Mouse (Mus musculus): ENCODE measurements around the gene Scfd2. TPM values are rescaled to one million over a fixed set of nuclear protein-coding genes. Genes with fewer than 3 reads are reported as not detected.

The Scfd2 gene
- polyA plus RNA-seq, 1 experiment from 2014 or later: 14.6 TPM

GRCm38 (mm10) chr5:74388849-74389248 lies 142.7 kb downstream of the Scfd2 start:
- DNase-seq (ENCODE audit: low spot score): no peak

DNA sequence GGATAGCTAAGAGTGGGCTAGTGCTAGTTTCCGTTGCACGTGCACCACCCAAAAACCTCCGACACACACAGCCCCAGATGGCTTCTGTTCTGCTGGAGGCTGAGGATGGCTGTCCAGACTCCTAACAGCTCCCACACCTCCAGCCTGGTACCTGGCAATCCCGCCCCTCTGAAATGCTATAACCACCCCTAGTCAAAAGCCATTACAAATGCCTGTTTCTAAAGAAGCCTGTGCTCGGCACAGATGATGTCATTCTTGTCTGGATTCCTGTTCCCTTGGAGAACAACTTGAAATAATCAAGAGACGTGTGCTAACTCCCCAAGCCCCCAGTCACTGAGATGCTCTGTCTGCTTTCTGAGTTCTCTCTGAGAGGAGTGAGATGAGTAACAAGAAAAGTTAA lies 143.5 kb downstream of the Scfd2 start:
- 76% methylated on average over 6 of the region's 6 CpGs for WGBS
- Histone ChIP-seq H3K27ac (replicated peaks) (no peak overlapping the region), H3K4me1 (no peaks in the 10 kb centered on the region), H3K9me3 (replicated peaks) (no peaks in the 10 kb centered on the region), H3K4me3 (no peak overlapping the region), H3K36me3 (no peaks in the 10 kb centered on the region), H3K27me3 (ENCODE audit: low read depth, poor library complexity, severe bottlenecking) (no peaks in the 10 kb centered on the region)
- DNase-seq (ENCODE audit: low spot score): no peak

More at GRCm38 (mm10) chr5:74388849-74389248, 142.7 kb downstream of the Scfd2 start:
- no peaks in the 10 kb centered on the region for H3K36me3 ChIP-seq
- H3K27ac ChIP-seq (replicated peaks): no peak overlapping the region
- H3K4me3 ChIP-seq: no peak overlapping the region
- whole genome bisulfite sequencing: 96% methylated on average over 2 of the region's 2 CpGs
- no peaks in the 10 kb centered on the region for H3K27me3 ChIP-seq (ENCODE audit: low read depth, poor library complexity, severe bottlenecking)
- no peaks in the 10 kb centered on the region for H3K9me3 ChIP-seq (replicated peaks)
- no peaks in the 10 kb centered on the region for H3K4me1 ChIP-seq

DNA sequence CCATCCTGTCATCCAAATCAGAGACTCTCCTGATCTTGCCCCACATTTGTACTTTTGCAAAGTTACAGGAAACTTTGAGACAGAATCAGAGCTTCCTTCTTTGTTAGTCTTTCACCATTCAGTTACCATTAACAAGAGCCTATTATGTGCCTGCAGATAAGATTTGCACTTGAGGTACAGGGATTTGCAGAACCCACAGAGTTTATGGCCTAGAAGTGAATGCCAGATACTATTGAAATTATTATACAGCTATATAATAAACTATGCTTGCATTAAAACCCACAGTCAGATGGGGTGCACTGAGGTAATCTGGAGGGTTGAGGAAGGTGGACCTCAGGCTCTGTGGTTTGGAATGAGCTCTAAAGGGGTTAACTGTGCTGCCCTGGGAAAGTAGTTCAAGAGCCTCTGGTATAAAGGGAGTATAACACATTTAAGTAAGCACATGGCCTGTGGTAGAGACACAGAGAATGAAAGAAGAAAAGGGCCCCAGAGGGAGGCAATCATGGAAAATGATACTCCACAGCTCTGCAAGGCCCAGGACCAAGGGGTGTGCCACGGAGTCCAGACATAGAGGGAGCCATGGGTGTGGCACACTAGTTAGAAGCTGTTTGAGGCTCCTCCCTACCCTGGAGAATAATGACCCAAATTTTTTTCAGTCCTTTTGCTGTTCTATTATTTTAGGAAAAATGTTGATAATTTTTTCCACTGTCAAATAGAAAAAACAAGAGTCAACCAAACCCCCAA lies 144.2 kb downstream of the Scfd2 start:
- H3K4me3 ChIP-seq: no peak overlapping the region
- 83% methylated on average over 1 of the region's 1 CpGs for WGBS
- H3K9me3 ChIP-seq (replicated peaks): no peaks in the 10 kb centered on the region
- no peak for DNase-seq (ENCODE audit: low spot score)
- H3K36me3 ChIP-seq: no peaks in the 10 kb centered on the region
- H3K27ac ChIP-seq (replicated peaks): no peak overlapping the region
- no peaks in the 10 kb centered on the region for H3K4me1 ChIP-seq
- no peaks in the 10 kb centered on the region for H3K27me3 ChIP-seq (ENCODE audit: low read depth, poor library complexity, severe bottlenecking)

- Histone ChIP-seq H3K4me1 (no peaks in the 10 kb centered on the region), H3K36me3 (no peaks in the 10 kb centered on the region), H3K27ac (replicated peaks) (no peak overlapping the region), H3K27me3 (ENCODE audit: low read depth, poor library complexity, severe bottlenecking) (no peaks in the 10 kb centered on the region), H3K4me3 (no peak overlapping the region), H3K9me3 (replicated peaks) (no peaks in the 10 kb centered on the region)
- WGBS: 88% methylated on average over 5 of the region's 5 CpGs
- no peak for DNase-seq (ENCODE audit: low spot score)
These were observed 151.5 kb downstream of the Scfd2 start for GRCm38 (mm10) chr5:74380045-74380444.

DNA sequence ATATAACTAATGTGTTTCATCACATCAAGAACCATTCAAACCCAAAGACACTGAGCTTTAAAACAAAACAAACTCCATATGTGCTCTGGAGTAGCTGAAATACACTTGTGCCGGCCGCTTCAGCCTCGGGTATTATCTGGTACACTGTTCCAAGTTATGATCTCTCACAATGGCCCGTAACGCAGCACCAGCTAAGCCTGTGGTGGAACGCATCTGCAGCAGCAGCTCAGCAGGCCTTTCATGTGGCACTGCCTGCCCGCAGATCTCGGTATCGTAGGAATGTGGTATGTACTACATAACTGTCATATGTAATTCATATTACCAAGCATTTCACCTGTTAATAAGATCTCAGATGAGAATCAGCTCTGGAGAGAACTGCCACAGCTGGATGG lies 164.9 kb downstream of the Scfd2 start:
- H3K4me1 ChIP-seq: peaks cover 10% of the 10 kb centered on the region
- DNase-seq (ENCODE audit: low spot score): no peak
- no peak overlapping the region for H3K4me3 ChIP-seq
- 86% methylated on average over 9 of the region's 9 CpGs for WGBS
- no peaks in the 10 kb centered on the region for H3K36me3 ChIP-seq
- no peak overlapping the region for H3K27ac ChIP-seq (replicated peaks)
- H3K27me3 ChIP-seq (ENCODE audit: low read depth, poor library complexity, severe bottlenecking): no peaks in the 10 kb centered on the region
- no peaks in the 10 kb centered on the region for H3K9me3 ChIP-seq (replicated peaks)

DNA sequence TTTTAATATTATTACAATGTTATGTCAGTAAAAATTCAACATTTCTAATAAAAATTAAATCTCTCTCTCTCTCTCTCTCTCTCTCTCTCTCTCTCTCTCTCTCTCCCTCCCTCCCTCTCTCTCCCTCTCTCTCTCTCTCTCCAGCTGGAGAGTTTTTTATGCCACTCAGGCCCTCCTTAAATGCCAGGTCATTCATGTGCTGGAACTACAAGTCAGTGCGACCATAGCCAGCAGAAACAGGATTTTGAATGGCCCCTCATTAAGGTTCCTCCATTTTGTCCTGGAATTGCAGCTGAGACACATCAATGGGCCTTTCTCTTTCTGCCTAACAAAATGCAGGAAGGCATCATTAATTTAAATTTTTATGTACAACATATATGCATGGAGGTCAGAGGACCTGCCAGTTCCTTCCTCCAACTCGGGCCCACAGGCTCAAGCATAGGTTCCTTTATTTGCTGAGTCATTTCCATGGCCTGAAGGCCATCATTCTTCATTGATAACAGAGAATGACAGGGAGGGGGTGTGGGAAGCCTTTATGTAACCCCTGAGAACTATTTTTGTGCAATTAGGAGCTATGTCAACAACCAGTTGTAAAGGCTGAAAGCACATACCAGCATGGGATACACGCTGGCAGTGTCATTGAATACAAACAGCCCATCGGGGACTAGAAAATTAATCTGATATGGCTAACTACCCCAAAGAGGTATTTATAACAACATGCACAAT lies 165.4 kb downstream of the Scfd2 start:
- no peak overlapping the region for H3K27ac ChIP-seq (replicated peaks)
- DNase-seq (ENCODE audit: low spot score): no peak
- WGBS: 79% methylated on average over 4 of the region's 4 CpGs

GRCm38 (mm10) chr5:74365408-74365807 lies 166.2 kb downstream of the Scfd2 start:
- 77% methylated on average over 6 of the region's 6 CpGs for WGBS
- Histone ChIP-seq H3K9me3 (replicated peaks) (no peaks in the 10 kb centered on the region), H3K4me1 (peaks cover 10% of the 10 kb centered on the region), H3K36me3 (no peaks in the 10 kb centered on the region), H3K4me3 (no peak overlapping the region), H3K27ac (replicated peaks) (no peak overlapping the region), H3K27me3 (ENCODE audit: low read depth, poor library complexity, severe bottlenecking) (no peaks in the 10 kb centered on the region)
- no peak for DNase-seq (ENCODE audit: low spot score)

More for the DNA sequence above, 165.4 kb downstream of the Scfd2 start:
- peaks cover 10% of the 10 kb centered on the region for H3K4me1 ChIP-seq
- no peaks in the 10 kb centered on the region for H3K9me3 ChIP-seq (replicated peaks)
- H3K4me3 ChIP-seq: no peak overlapping the region
- H3K36me3 ChIP-seq: no peaks in the 10 kb centered on the region
- H3K27me3 ChIP-seq (ENCODE audit: low read depth, poor library complexity, severe bottlenecking): no peaks in the 10 kb centered on the region

- 66% methylated on average over 1 of the region's 1 CpGs for WGBS
- H3K9me3 ChIP-seq (replicated peaks): no peaks in the 10 kb centered on the region
- no peak overlapping the region for H3K4me3 ChIP-seq
- peaks cover 10% of the 10 kb centered on the region for H3K4me1 ChIP-seq
- H3K36me3 ChIP-seq: no peaks in the 10 kb centered on the region
- no peak overlapping the region for H3K27ac ChIP-seq (replicated peaks)
- DNase-seq (ENCODE audit: low spot score): no peak
- no peaks in the 10 kb centered on the region for H3K27me3 ChIP-seq (ENCODE audit: low read depth, poor library complexity, severe bottlenecking)
These were observed 168.3 kb downstream of the Scfd2 start for GRCm38 (mm10) chr5:74363296-74363695.

GRCm38 (mm10) chr5:74361531-74361930 lies 170.0 kb downstream of the Scfd2 start:
- H3K9me3 ChIP-seq (replicated peaks): no peaks in the 10 kb centered on the region
- H3K27ac ChIP-seq (replicated peaks): no peak overlapping the region
- H3K4me1 ChIP-seq: peaks cover 10% of the 10 kb centered on the region
- WGBS: 85% methylated on average over 5 of the region's 5 CpGs
- DNase-seq (ENCODE audit: low spot score): no peak
- H3K36me3 ChIP-seq: no peaks in the 10 kb centered on the region
- H3K27me3 ChIP-seq (ENCODE audit: low read depth, poor library complexity, severe bottlenecking): no peaks in the 10 kb centered on the region
- H3K4me3 ChIP-seq: no peak overlapping the region

DNA sequence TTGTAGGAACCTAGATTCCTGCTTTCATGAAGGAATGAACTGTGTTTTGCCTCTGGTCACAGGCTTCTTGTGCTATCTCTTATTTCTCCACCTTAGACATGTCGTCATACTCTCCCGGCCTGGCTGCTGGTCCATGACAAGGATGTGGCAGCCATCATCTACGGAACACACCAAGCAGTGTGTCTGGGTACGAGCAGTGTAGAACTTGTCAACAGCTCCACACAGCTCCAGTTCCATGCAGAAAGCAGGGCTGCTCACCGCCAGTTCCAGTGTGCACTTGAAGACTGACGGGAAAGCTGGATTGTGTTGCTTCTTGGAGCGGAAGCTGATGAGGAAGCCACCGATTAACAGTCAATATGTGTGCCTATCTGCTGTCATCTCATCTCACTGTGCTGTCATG lies 173.5 kb downstream of the Scfd2 start:
- Histone ChIP-seq H3K27ac (replicated peaks) (no peak overlapping the region), H3K9me3 (replicated peaks) (no peaks in the 10 kb centered on the region), H3K36me3 (no peaks in the 10 kb centered on the region), H3K27me3 (ENCODE audit: low read depth, poor library complexity, severe bottlenecking) (no peaks in the 10 kb centered on the region), H3K4me3 (no peak overlapping the region), H3K4me1 (no peaks in the 10 kb centered on the region)
- DNase-seq (ENCODE audit: low spot score): no peak
- 92% methylated on average over 8 of the region's 8 CpGs for WGBS

DNA sequence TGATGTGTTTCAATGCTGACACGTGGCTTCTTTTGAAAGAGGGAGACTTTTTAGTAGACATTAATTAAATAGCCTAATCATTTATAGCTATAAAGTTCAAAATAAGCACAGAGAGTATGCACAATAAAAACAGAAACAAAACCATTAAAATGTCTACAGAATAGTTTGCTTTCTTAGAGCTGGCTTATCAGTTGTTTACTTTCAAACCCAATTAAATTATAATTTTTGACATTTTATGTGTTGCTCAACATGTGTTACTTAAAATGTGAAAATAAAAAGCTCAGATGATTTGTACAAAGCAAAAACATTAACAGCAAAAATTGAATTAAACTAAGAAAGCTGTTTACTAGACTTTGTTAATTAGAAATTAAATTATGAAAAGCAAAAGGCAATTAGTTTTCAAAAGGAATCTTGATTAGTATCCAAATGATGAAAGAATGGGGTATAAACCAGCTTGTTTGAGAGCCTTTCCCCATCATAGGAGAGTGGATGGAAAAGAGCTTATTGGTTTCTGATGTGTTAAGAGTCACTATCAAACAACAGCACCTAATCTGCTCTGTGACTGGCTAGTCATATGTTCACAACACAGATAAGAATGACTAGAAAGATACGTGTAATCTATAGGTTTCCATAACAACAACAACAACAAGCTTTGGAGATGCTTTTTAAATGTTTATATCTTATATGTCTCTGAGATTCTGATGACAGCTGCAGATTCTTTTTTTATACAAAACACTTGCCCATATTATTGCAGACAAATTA lies 176.0 kb downstream of the Scfd2 start:
- 90% methylated on average over 2 of the region's 2 CpGs for WGBS
- DNase-seq (ENCODE audit: low spot score): no peak
- Histone ChIP-seq H3K9me3 (replicated peaks) (no peaks in the 10 kb centered on the region), H3K4me1 (no peaks in the 10 kb centered on the region), H3K27me3 (ENCODE audit: low read depth, poor library complexity, severe bottlenecking) (no peaks in the 10 kb centered on the region), H3K36me3 (no peaks in the 10 kb centered on the region), H3K27ac (replicated peaks) (no peak overlapping the region), H3K4me3 (no peak overlapping the region)

GRCm38 (mm10) chr5:74350909-74351308 lies 180.7 kb downstream of the Scfd2 start:
- no peaks in the 10 kb centered on the region for H3K4me1 ChIP-seq
- no peak overlapping the region for H3K4me3 ChIP-seq
- no peaks in the 10 kb centered on the region for H3K27me3 ChIP-seq (ENCODE audit: low read depth, poor library complexity, severe bottlenecking)
- no peak for DNase-seq (ENCODE audit: low spot score)
- H3K9me3 ChIP-seq (replicated peaks): no peaks in the 10 kb centered on the region
- H3K36me3 ChIP-seq: no peaks in the 10 kb centered on the region
- no peak overlapping the region for H3K27ac ChIP-seq (replicated peaks)
- WGBS: 87% methylated on average over 4 of the region's 4 CpGs

Measured in midbrain, embryonic 10.5 days (tissue).